Mouse (Mus musculus) brain, embryonic 14.5 days (tissue): ENCODE results near the gene Gm19668.

Source experiments
- CTCF ChIP-seq: fragments of 200-500 bp; IDR thresholded peaks from 2 replicates; pipeline ENCODE4 v1.5.1; 2012; ENCODE audit warnings: inconsistent platforms, mild to moderate bottlenecking, moderate library complexity, borderline replicate concordance; ENCODE audit not compliant: insufficient read depth, insufficient read length; ENCODE audit errors: extremely low read depth
- POLR2A ChIP-seq: fragments of 200-500 bp; IDR thresholded peaks from 2 replicates; pipeline ENCODE4 v1.6.1; 2012; ENCODE audit warnings: mild to moderate bottlenecking, inconsistent platforms, borderline replicate concordance; ENCODE audit not compliant: poor library complexity, insufficient read depth, insufficient read length, severe bottlenecking; ENCODE audit errors: extremely low read depth

- no peak for TF ChIP-seq CTCF
- TF ChIP-seq POLR2A, result no peak
Observed at GRCm38 (mm10) chr10:77797677-77798076, 1.3 kb downstream of the Gm19668 start.
